Mouse (Mus musculus) kidney, embryonic 14.5 days (tissue): ENCODE results near the gene Nt5c3b. TPM values are rescaled to one million over a fixed set of nuclear protein-coding genes. Genes with fewer than 3 reads are reported as not detected.

ENCODE experiments used
- ATAC-seq: fragments of 200-750 bp; cut with Nextera tagmentation; 2 replicates; pipeline ENCODE4 v1.8.0; 2017; ENCODE audit warnings: moderate number of reproducible peaks, mild to moderate bottlenecking, moderate TSS enrichment, moderate library complexity; ENCODE audit not compliant: low FRiP score, low TSS enrichment
- H3K27ac ChIP-seq: fragments of 300-500 bp; sonication (generic); 2 replicates; pipeline ENCODE4 v1.5.1; 2014; ENCODE audit warnings: low read depth, mild to moderate bottlenecking, low read length, moderate library complexity, mixed read lengths
- H3K27me3 ChIP-seq: fragments of 300-500 bp; sonication (generic); 2 replicates; pipeline ENCODE4 v1.6.1; 2014; ENCODE audit warnings: mild to moderate bottlenecking, low read length; ENCODE audit not compliant: control insufficient read depth, insufficient read depth
- H3K36me3 ChIP-seq: fragments of 300-500 bp; sonication (generic); 2 replicates; pipeline ENCODE4 v1.6.1; 2014; ENCODE audit warnings: low read length, mixed read lengths; ENCODE audit not compliant: control insufficient read depth, insufficient read depth
- H3K4me1 ChIP-seq: fragments of 300-500 bp; sonication (generic); 2 replicates; pipeline ENCODE4 v1.6.1; 2014; ENCODE audit warnings: low read length, mixed read lengths; ENCODE audit not compliant: control insufficient read depth, insufficient read depth
- H3K4me2 ChIP-seq: fragments of 300-500 bp; sonication (generic); replicated peaks from 2 replicates; pipeline ENCODE4 v1.6.1; 2014; ENCODE audit warnings: low read depth, mild to moderate bottlenecking, low read length
- H3K4me3 ChIP-seq: fragments of 300-500 bp; sonication (generic); 2 replicates; pipeline ENCODE4 v1.5.1; 2014; ENCODE audit warnings: mild to moderate bottlenecking, low read length
- H3K9ac ChIP-seq: fragments of 300-500 bp; sonication (generic); 2 replicates; pipeline ENCODE4 v1.6.1; 2014; ENCODE audit warnings: low read depth, mild to moderate bottlenecking, low read length, moderate library complexity
- H3K9me3 ChIP-seq: fragments of 300-500 bp; sonication (generic); 2 replicates; pipeline ENCODE4 v1.6.1; 2016; ENCODE audit warnings: low read length; ENCODE audit not compliant: control insufficient read depth
- WGBS: fragments of 180-500 bp; shearing (Covaris S2); extraction: QIAGEN DNeasy Blood & Tissue Kit; methylation state at CpG from one replicate; pipeline ENCODE4 v1.1.7; 2014; 5-methylcytosine and 5-hydroxymethylcytosine counted together
- polyA plus RNA-seq: library from polyadenylated mRNA; unstranded; fragments of >200 nt; fragmentation: Nextera tagmentation; extraction: Ambion mirVana; gene quantifications from 2 replicates; pipeline ENCODE4 v1.2.1, GENCODE M21; 2014

Nt5c3b gene
- polyA plus RNA-seq, 1 experiment from 2014 or later: 112 TPM

DNA sequence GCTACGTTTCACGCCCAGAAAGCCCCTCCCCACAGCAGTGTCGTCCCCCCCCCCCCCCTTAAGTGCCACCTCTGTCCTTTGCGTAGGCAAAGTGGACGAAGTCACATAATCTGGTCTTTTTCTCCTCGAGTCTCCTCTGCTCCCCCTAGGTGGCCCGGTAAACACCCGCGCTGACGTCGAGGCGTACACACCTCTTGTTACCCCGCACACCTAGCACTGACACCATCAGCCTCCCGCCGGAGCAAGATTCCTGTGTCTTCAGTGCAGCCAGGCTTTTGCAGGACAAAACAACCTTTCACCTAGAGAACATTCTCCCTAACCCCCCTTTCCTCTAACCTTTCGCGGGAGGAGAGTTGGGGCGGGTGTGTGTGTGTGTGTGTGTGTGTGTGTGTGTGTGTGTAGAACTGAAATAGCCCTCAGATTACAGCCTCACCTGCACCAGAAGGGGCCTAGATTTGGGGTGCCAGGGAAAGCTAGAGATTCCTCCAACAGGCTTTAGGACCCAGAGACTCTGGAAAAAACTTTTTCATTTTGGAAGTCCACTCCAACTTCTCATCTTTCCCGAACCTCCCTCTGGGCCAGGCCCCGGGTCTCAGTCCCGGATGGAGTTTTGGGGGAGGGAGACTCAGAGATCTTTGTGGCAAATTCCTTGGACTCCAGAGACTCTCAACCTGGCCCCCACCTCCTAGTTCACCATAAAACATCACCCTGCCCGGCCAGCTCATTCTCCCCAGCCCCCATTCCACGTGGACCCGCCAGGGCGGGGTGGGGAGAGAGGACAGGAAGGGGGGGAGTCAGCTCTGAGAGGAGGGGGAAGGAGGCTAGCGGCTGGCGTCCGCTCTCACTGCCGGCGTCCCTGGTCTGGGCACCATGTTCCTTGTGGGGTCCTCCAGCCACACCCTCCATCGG, 26.4 kb downstream of the Nt5c3b start, which contains the start of gene Fkbp10:
Gene Fkbp10 (plus strand): TSS at position 784 of the 909 bp plus-strand sequence.
- WGBS: under 1% methylated on average over 31 of the region's 31 CpGs

DNA sequence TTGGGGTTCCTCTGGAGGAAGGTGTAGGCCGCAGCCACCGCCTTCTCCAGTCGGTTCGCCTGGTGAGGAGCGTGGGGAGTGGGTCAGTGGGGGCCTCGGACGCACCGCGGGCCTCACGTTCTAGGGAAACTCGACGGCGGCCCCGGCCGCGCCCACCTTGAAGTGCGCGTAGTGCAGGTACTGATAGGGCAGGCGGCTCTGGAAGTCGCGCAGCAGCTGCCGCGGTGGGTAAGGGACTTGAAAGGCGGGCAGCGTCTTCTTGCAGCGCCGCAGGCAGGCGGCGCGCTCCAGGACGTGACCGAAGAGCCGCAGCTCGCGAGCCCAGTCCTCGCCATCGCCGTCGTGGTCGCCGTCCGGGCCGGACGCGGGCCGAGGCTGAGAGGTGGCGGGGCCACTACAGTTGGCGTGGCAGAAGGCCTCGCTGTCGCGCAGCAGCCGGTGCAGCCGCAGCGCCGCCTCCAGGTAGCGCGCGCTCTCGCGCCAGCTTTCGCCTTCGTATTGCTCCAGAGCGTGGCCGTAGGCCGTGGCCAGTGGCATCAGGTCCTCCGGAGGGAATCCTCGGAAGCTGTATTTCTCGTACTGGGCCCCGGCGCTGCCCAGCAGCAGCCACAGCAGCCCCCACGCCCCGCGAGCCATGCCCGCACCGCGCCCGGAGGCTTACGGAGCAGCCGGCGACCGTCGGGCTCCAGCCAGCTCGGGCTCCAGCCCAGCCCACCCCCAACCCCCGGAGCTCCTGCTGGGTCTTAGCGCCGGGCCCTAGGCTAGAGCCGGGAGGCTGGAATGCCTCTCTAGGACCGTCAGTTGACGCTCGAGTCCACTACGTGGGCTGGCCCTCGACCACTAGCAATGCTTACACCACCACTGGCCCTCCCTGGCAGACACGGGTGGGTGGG, 27.3 kb downstream of the Nt5c3b start, which contains the start of gene P3h4:
Gene P3h4 (minus strand): TSS at position 816 of the 893 bp plus-strand sequence.
- 1% methylated on average over 80 of the region's 93 CpGs for WGBS
- H3K4me3 ChIP-seq: peak within 1 kb of the TSS; percentile 69
- H3K27ac ChIP-seq: peak within 1 kb of the TSS; percentile 95
- H3K27me3 ChIP-seq: no peaks in the 10 kb centered on the region
- H3K4me1 ChIP-seq: peaks cover 32% of the 10 kb centered on the region
- ATAC-seq: peak; percentile 96
- no peaks in the 10 kb centered on the region for H3K9me3 ChIP-seq
- peak within 1 kb of the TSS; percentile 82 for H3K4me2 ChIP-seq
- peak within 1 kb of the TSS; percentile 72 for H3K9ac ChIP-seq
- H3K36me3 ChIP-seq: peaks cover 18% of the 10 kb centered on the region; the same call in 1 of the 2 replicates

More for the DNA sequence above, 26.4 kb downstream of the Nt5c3b start, which contains the start of gene Fkbp10:
- Histone ChIP-seq H3K9me3 (no peaks in the 10 kb centered on the region), H3K27ac (peak within 1 kb of the TSS; percentile 95), H3K4me3 (peak within 1 kb of the TSS; percentile 69), H3K4me1 (peaks cover 32% of the 10 kb centered on the region), H3K27me3 (no peaks in the 10 kb centered on the region), H3K9ac (peak within 1 kb of the TSS; percentile 72), H3K4me2 (peak within 1 kb of the TSS; percentile 82), H3K36me3 (peaks cover 13% of the 10 kb centered on the region; the same call in 1 of the 2 replicates)
- peak; percentile 36 for ATAC-seq

DNA sequence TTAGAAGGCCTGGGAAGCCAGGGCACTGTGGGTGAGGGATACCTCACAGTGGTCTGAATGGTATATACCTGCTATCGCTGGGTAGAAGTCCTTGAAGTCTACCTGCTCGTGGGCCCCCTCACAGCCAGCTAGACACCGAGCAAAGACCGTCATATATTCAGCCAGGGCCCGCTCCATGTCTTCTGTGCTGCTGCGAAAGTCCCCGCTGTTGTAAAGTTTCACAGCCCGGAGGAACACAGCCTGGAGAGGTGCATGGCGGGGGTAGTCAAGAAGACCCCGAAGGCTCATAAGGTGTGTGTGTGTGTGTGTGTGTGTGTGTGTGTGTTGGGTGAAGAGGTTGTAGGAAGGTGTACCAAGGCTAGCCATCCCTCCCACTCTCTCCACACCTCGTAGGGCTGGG, 28.1 kb downstream of the Nt5c3b start:
- Histone ChIP-seq H3K27ac (no peak overlapping the region), H3K4me3 (peak overlapping the region; percentile 69), H3K9me3 (no peaks in the 10 kb centered on the region), H3K27me3 (no peaks in the 10 kb centered on the region), H3K9ac (peak overlapping the region; percentile 72), H3K36me3 (peaks cover 25% of the 10 kb centered on the region), H3K4me1 (peaks cover 32% of the 10 kb centered on the region), H3K4me2 (peak overlapping the region; percentile 82)
- ATAC-seq: no peak
- 61% methylated on average over 11 of the region's 11 CpGs for WGBS

DNA sequence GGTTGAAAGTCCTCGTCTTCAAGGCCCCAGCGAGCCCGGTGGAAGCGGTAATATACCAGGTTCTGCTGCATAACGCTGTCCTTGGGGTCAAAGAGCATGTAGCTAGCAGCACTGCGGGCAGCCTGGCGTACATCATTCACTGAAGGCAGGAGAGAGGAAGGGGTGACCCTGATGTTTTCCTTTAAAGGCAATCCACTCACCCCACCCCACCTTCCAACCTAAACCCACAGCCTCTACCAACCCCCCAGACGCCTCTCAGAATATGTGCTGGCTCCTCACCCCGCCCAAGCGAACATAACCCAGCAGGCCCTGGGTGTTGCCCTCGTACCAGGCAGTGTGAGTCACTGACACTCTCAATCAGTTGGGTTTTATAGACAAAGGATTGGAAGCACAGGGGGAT, 29.9 kb downstream of the Nt5c3b start:
- no peak overlapping the region for H3K27ac ChIP-seq
- H3K4me2 ChIP-seq: 0 out of 2 replicates have a peak overlapping the region, but pooled peaks have one; percentile 82
- WGBS: 71% methylated on average over 11 of the region's 11 CpGs
- peaks cover 32% of the 10 kb centered on the region for H3K4me1 ChIP-seq
- H3K36me3 ChIP-seq: peaks cover 33% of the 10 kb centered on the region
- no peak overlapping the region for H3K9ac ChIP-seq
- no peak overlapping the region for H3K4me3 ChIP-seq
- no peak for ATAC-seq
- no peaks in the 10 kb centered on the region for H3K27me3 ChIP-seq
- no peaks in the 10 kb centered on the region for H3K9me3 ChIP-seq

DNA sequence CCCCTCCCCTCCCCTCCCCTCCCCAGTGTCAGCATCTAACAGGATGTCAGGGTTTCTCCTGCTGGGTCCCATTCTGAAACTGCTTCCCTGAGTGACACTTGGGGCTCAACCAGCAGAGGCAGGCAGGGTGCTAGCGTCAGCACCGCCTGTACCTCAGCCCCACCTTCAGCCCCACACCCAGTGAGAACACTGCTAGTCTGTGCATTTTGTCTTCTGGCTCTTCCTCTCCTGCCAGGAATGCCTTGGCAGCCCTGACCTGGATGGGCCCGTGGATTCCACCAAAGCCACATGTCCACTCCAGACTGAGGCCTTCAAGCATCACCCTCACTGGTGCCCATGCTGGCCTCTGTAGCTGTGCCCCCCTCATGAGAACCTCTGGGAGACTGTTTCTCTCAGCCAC, 31.9 kb downstream of the Nt5c3b start:
- WGBS: 86% methylated on average over 3 of the region's 3 CpGs
- H3K27me3 ChIP-seq: no peaks in the 10 kb centered on the region
- peaks cover 24% of the 10 kb centered on the region for H3K4me1 ChIP-seq
- H3K4me2 ChIP-seq: no peak overlapping the region
- peaks cover 33% of the 10 kb centered on the region for H3K36me3 ChIP-seq
- no peak overlapping the region for H3K27ac ChIP-seq
- no peak for ATAC-seq
- H3K9me3 ChIP-seq: no peaks in the 10 kb centered on the region
- no peak overlapping the region for H3K9ac ChIP-seq
- no peak overlapping the region for H3K4me3 ChIP-seq

DNA sequence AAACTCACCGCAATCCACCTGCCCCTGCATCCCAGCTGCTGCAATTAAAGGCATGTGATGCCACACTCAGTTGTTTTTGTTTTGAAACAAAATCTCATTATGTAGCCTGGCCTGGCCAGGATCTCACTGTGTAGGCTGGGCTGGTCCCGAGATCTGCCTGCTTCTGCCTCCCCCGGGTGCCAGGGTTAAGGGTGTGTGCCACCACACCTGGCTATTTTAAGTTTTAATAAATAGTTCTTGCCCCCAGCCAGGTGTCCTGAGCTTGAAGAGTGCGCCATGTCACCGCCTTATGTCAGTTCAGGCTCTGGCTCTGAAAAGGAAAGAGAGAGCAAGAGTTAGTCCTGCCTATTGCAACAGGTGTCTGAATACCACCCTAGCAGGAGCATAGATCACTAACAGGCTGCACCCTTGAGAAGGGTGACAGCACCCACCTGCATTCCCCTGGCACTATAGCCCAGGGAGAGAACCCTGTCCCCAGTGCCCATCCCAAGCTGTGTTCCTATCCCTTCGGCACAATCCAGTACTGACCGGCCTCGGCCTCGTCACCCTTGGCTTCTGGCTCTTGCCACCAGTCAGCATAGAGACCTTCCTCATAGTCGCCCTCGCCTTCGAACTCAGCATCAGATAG, 32.7 kb downstream of the Nt5c3b start:
- no peaks in the 10 kb centered on the region for H3K9me3 ChIP-seq
- no peak for ATAC-seq
- no peak overlapping the region for H3K9ac ChIP-seq
- no peak overlapping the region for H3K4me3 ChIP-seq
- no peak overlapping the region for H3K4me2 ChIP-seq
- no peaks in the 10 kb centered on the region for H3K27me3 ChIP-seq
- H3K36me3 ChIP-seq: peaks cover 33% of the 10 kb centered on the region
- no peak overlapping the region for H3K27ac ChIP-seq
- WGBS: 88% methylated on average over 12 of the region's 12 CpGs
- H3K4me1 ChIP-seq: peaks cover 24% of the 10 kb centered on the region

DNA sequence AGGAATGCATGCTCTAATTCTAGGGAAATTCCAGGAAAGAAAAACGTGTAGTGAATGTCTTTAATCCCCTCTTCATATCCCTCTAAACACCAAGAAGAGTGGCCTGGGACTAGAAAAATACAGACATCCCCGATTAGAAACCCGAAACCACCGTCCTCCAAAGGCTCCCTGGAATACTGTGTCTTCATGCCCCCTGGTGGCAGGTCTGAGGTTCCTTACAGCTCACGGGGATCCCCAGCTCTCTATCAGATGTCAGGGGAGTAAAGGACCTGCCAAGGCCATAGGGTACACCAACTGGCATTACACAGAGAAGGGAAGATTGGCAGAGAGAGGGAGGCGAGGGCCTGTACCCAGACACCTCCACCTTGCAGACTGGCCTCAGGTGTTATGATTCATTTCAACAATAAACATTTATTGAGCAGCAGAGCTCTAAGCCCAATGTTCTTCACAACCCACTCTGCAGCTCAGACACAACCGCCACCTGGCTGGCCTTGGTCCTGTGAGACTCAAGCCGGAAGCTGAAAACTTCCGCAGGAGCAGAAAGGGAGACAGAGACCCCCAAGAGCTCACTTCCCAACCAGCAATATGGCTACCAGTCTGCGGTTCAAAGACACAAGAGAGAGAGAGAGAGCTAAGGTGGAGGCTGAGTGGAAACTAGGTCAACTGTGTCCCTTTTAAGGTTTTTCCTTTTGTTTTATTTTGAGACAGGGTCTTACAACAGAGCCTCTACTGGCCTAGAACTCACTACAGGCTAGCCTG, 33.4 kb downstream of the Nt5c3b start:
- Histone ChIP-seq H3K9me3 (no peaks in the 10 kb centered on the region), H3K4me3 (no peak overlapping the region), H3K27me3 (no peaks in the 10 kb centered on the region), H3K27ac (no peak overlapping the region), H3K36me3 (peaks cover 33% of the 10 kb centered on the region), H3K9ac (no peak overlapping the region), H3K4me1 (peaks cover 24% of the 10 kb centered on the region), H3K4me2 (no peak overlapping the region)
- peak; percentile 64; the same call in 1 of the 2 replicates for ATAC-seq
- WGBS: 40% methylated on average over 10 of the region's 10 CpGs
